Mouse (Mus musculus) bone marrow macrophage, adult 2 months (primary cell): ENCODE measurements around the gene Gcm2.

Source experiments
- CTCF ChIP-seq: IDR thresholded peaks from 2 replicates; pipeline ENCODE4 v1.5.1; 2012; ENCODE audit warnings: low read depth, mild to moderate bottlenecking, low read length, moderate library complexity
- POLR2A ChIP-seq: IDR thresholded peaks from 2 replicates; pipeline ENCODE4 v1.6.1; 2012; ENCODE audit warnings: mild to moderate bottlenecking, low read depth, low read length, borderline replicate concordance

DNA sequence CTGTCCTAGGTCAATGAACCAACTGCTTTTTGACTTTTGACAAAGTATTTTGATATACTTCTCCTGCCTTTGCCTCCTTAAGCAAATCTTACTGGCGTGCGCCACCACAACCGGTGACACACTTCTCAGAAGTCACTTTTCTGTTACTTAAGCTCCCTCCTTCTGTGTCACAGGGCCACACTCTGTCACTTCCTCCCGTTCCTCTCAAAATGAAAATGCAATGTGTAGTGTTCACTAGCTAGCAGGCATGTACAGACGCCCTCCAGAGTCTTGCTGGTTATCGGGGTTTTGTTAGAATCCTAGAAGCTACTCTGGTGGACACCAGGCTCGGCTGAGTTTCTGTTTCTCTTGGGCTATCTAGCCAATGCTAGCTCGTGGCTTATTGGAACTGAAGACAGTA lies 17.5 kb upstream of the Gcm2 start:
- TF ChIP-seq POLR2A, result no peak
- TF ChIP-seq CTCF, result no peak
